Mouse (Mus musculus) myocyte (in vitro differentiated cells): ENCODE data around the gene Tspan11. TPM values are rescaled to one million over a fixed set of nuclear protein-coding genes. Genes with fewer than 3 reads are reported as not detected.
A peak's percentile ranks its signal among the peaks of the same experiment; 100 is the strongest.

ENCODE experiments used
- H3K27me3 ChIP-seq: one replicate; pipeline ENCODE4 v1.6.1; 2011; ENCODE audit not compliant: control insufficient read depth, insufficient read depth, insufficient read length
- H3K36me3 ChIP-seq: one replicate; pipeline ENCODE4 v1.6.1; 2011; ENCODE audit not compliant: control insufficient read depth, insufficient read depth
- H3K4me2 ChIP-seq: one replicate; pipeline ENCODE4 v1.6.1; 2011; ENCODE audit warnings: low read depth, control low read depth
- H3K4me3 ChIP-seq: one replicate; pipeline ENCODE4 v1.5.1; 2011; ENCODE audit warnings: mild to moderate bottlenecking, control low read depth, moderate library complexity
- H3K79me2 ChIP-seq: one replicate; pipeline ENCODE4 v1.6.1; 2011; ENCODE audit not compliant: control insufficient read depth, insufficient read depth
- H3ac ChIP-seq: one replicate; pipeline ENCODE4 v1.6.1; 2011; ENCODE audit not compliant: control insufficient read depth, insufficient read length
- CEBPB ChIP-seq: IDR thresholded peaks from 2 replicates; pipeline ENCODE4 v1.6.1; 2011; ENCODE audit warnings: mild to moderate bottlenecking, moderate library complexity; ENCODE audit not compliant: poor library complexity, insufficient read depth, severe bottlenecking
- E2F4 ChIP-seq: IDR thresholded peaks from one replicate; pipeline ENCODE4 v1.6.1; 2011; ENCODE audit warnings: mild to moderate bottlenecking, control low read depth, moderate library complexity; ENCODE audit not compliant: insufficient read depth
- MAX ChIP-seq: IDR thresholded peaks from one replicate; pipeline ENCODE4 v1.6.1; 2011; ENCODE audit warnings: low read depth, mild to moderate bottlenecking, control low read depth
- MYOD1 ChIP-seq, 3 experiments: IDR thresholded peaks; one replicate each; pipeline ENCODE4 v1.6.1; 2011; ENCODE audit warnings: control low read depth in 2 of 3, low read depth in 2 of 3, mild to moderate bottlenecking in 2 of 3, moderate library complexity in 1 of 3; ENCODE audit not compliant: insufficient read length in 2 of 3, control insufficient read depth in 1 of 3
- MYOG ChIP-seq, 3 experiments: IDR thresholded peaks; one replicate each; pipeline ENCODE4 v1.6.1; 2011; ENCODE audit warnings: control low read depth in 2 of 3, low read depth in 2 of 3, mild to moderate bottlenecking in 2 of 3; ENCODE audit not compliant: insufficient read length in 2 of 3, control insufficient read depth in 1 of 3, insufficient read depth in 1 of 3
- POLR2A ChIP-seq: IDR thresholded peaks from one replicate; pipeline ENCODE4 v1.6.1; 2011; ENCODE audit warnings: low read depth, mild to moderate bottlenecking, control low read depth, moderate library complexity; ENCODE audit not compliant: insufficient read length
- POLR2AphosphoS2 ChIP-seq: IDR thresholded peaks from one replicate; pipeline ENCODE4 v1.6.1; 2011; ENCODE audit warnings: low read depth, control low read depth; ENCODE audit not compliant: insufficient read length
- REST ChIP-seq: IDR thresholded peaks from one replicate; pipeline ENCODE4 v1.6.1; 2011; ENCODE audit warnings: mild to moderate bottlenecking, control low read depth, moderate library complexity; ENCODE audit not compliant: insufficient read depth, insufficient read length
- SRF ChIP-seq: IDR thresholded peaks from one replicate; pipeline ENCODE4 v1.6.1; 2011; ENCODE audit warnings: low read depth; ENCODE audit not compliant: control insufficient read depth, insufficient read length
- TCF12 ChIP-seq: IDR thresholded peaks from one replicate; pipeline ENCODE4 v1.6.1; 2011; ENCODE audit warnings: mild to moderate bottlenecking, control low read depth; ENCODE audit not compliant: poor library complexity, insufficient read depth, severe bottlenecking
- TCF3 ChIP-seq: IDR thresholded peaks from one replicate; pipeline ENCODE4 v1.6.1; 2011; ENCODE audit warnings: low read depth, control low read depth; ENCODE audit not compliant: insufficient read length
- USF1 ChIP-seq: IDR thresholded peaks from one replicate; pipeline ENCODE4 v1.6.1; 2011; ENCODE audit warnings: low read depth, mild to moderate bottlenecking, control low read depth, moderate library complexity
- polyA plus RNA-seq: library from polyadenylated mRNA; unstranded; fragments of >200 nt; fragmentation: generic; extraction: Trizol; gene quantifications from one replicate; pipeline ENCODE4 v1.2.1, GENCODE M21; 2012; ENCODE audit warnings: missing spikeins

Tspan11 gene
- polyA plus RNA-seq, 1 experiment, result 1.6 TPM

DNA sequence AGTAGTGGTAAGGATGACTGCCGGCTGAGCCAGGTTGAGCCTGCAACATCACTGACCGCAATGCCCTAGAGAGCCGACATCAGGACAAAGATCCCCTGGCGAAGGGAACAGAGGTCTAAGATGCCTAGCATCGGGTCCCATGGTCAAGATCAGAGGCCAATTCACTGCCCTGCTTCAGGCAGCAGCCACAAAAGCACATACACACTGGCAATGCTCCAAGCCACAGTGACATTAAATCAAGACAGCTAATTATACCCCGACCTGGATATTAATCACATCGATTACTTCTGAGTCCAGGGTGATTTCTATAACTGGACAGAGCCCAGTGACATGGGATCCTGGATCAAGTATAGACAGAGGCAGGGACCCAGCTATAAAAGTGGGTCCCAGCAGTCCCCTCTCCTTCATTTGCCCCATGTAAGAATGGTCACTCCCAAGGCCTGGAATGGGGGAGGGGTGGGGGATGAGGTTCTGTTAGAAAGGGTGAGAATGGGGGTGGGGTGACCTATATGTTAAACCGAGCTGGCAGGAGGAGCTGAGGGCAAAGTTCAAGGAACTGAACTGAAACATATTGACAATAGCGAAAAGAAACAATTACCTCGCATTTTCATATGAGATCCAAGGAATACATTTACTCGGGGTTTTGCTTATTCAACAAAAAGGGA lies 93.1 kb downstream of the Tspan11 start:
- Histone ChIP-seq H3K4me2 (no peak overlapping the region), H3K4me3 (no peak overlapping the region), H3K36me3 (no peaks in the 10 kb centered on the region), H3K79me2 (peaks cover 5% of the 10 kb centered on the region), H3K27me3 (no peaks in the 10 kb centered on the region), H3ac (no peak overlapping the region)
- TF ChIP-seq SRF (no peak), USF1 (no peak), CEBPB (no peak)

DNA sequence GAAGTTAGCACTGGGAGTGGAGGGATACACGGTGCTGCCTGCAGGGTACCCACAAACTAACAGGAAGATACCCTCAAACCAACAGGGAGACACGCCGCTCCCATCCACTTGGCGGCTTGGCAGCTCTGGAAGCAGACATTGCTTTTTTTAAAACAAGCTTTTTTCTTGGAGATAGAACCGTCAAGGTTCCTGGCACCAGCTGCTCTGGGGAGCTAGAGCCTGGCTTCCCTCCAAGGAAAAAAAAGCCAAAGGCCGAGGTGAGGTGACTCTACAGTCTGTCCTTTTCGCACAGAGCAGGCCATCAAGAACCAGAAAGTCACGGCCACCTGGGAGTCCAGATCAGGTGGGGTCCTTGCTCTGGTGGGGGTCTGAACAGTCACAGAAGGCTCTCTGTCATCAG lies 93.8 kb downstream of the Tspan11 start:
- H3K36me3 ChIP-seq, result no peaks in the 10 kb centered on the region
- no peak overlapping the region for H3K4me2 ChIP-seq
- H3ac ChIP-seq, result no peak overlapping the region
- peaks cover 5% of the 10 kb centered on the region for H3K79me2 ChIP-seq
- no peak overlapping the region for H3K4me3 ChIP-seq
- no peaks in the 10 kb centered on the region for H3K27me3 ChIP-seq
- TF ChIP-seq USF1 (no peak), MAX (no peak), CEBPB (no peak), REST (no peak), POLR2A (no peak), E2F4 (no peak), MYOG (IDR thresholded peaks at IDR 0.05; ENCODE audit: control insufficient read depth in 1 of 3, insufficient read depth in 1 of 3, insufficient read length in 2 of 3, low read depth in 2 of 3) (no peak), SRF (no peak), TCF3 (no peak), MYOD1 (IDR thresholded peaks at IDR 0.05; ENCODE audit: control insufficient read depth in 1 of 3, insufficient read length in 2 of 3, low read depth in 2 of 3) (no peak), POLR2AphosphoS2 (no peak), TCF12 (no peak)

DNA sequence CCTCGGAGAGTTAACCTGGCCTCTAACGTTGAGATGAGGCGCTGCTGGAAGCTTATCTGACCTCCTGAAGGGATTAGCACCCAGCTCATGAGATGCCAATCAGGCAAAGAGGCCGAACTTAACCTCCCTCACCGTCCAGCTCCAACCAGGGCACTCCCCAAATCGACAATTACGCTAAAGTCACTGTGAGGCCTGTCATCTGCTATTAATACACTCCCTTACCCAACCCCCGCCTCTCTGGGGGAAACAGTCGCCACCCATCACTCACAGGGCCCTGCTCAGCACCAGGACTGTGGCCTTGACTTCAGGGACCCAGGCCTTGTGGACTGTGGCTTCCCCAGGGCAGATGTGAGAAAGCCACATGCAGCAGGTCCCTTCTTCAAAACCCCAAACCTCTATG lies 99.0 kb downstream of the Tspan11 start:
- Histone ChIP-seq H3K4me2 (peak overlapping the region; percentile 6), H3K36me3 (no peaks in the 10 kb centered on the region)
- TF ChIP-seq SRF (no peak), MYOG (IDR thresholded peaks at IDR 0.05; ENCODE audit: control insufficient read depth in 1 of 3, insufficient read depth in 1 of 3, insufficient read length in 2 of 3, low read depth in 2 of 3) (peak in 1 of 3 experiments; percentile 67), MYOD1 (IDR thresholded peaks at IDR 0.05; ENCODE audit: control insufficient read depth in 1 of 3, insufficient read length in 2 of 3, low read depth in 2 of 3) (peak in 1 of 3 experiments; percentile 65), POLR2A (no peak)

DNA sequence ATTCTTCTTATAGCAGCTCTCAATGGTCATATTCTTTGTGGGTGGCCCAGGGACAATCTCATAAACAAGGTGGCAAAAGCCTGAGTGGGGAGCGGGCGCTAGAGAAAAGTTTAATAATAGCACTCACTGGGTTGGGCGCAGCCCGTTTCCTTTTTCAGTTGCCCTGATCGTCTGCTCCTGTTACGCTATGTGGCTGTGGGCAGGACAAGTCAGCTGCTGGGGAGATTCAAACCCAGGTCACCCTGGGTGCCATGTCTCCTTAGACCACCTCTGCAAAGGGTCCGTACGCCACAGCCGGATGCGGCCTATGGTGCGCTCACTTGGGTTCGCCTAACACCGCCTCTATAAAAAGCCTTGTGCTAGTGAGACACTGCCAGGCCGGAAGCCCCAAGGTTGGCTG lies 100.0 kb downstream of the Tspan11 start:
- no peaks in the 10 kb centered on the region for H3K79me2 ChIP-seq
- TF ChIP-seq MAX, result no peak
- no peak for TF ChIP-seq TCF12
- TF ChIP-seq POLR2AphosphoS2, result no peak
- no peak for TF ChIP-seq CEBPB
- peak in 1 of 3 experiments; percentile 68 for TF ChIP-seq MYOD1 (IDR thresholded peaks at IDR 0.05; ENCODE audit: control insufficient read depth in 1 of 3, insufficient read length in 2 of 3, low read depth in 2 of 3)
- TF ChIP-seq REST, result no peak
- TF ChIP-seq POLR2A, result no peak
- no peak for TF ChIP-seq TCF3
- TF ChIP-seq E2F4, result no peak
- peak in 1 of 3 experiments; percentile 33 for TF ChIP-seq MYOG (IDR thresholded peaks at IDR 0.05; ENCODE audit: control insufficient read depth in 1 of 3, insufficient read depth in 1 of 3, insufficient read length in 2 of 3, low read depth in 2 of 3)
- no peak for TF ChIP-seq USF1
- H3ac ChIP-seq, result no peak overlapping the region
- peak overlapping the region; percentile 30 for H3K4me2 ChIP-seq
- H3K27me3 ChIP-seq, result no peaks in the 10 kb centered on the region
- no peak overlapping the region for H3K4me3 ChIP-seq
- no peaks in the 10 kb centered on the region for H3K36me3 ChIP-seq

More for the DNA sequence above, 99.0 kb downstream of the Tspan11 start:
- H3ac ChIP-seq, result no peak overlapping the region
- no peaks in the 10 kb centered on the region for H3K79me2 ChIP-seq
- no peaks in the 10 kb centered on the region for H3K27me3 ChIP-seq
- H3K4me3 ChIP-seq, result no peak overlapping the region

DNA sequence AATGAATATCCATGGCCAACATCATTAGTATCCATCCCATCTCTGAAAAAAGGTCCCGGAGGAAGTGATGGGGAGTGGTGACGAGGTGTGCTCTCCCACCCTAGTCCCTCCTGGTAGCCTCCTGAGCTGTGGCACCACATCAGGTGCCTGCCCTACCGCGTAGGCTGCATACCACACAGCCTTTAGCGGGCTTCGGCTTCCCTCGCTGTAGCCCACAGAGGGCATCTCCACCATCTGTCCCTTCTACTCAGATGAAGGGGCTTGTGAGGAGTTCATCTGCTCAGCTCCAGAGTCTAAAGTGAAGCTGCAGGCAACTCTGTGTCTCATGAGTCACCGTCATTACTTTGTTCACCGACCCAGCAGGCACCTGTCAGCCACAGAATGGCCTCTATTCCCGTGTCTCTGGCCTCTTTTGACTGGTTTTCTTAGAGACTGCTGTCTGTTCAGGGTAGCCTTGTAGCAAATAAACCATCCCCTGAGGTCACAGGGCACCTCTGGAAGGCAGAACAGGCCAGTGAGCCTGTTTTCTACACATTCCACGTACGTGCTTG lies 101.6 kb downstream of the Tspan11 start:
- Histone ChIP-seq H3K79me2 (no peaks in the 10 kb centered on the region), H3ac (no peak overlapping the region), H3K4me3 (no peak overlapping the region), H3K36me3 (no peaks in the 10 kb centered on the region), H3K27me3 (no peaks in the 10 kb centered on the region), H3K4me2 (peak overlapping the region; percentile 53)
- TF ChIP-seq USF1 (no peak), MYOD1 (IDR thresholded peaks at IDR 0.05; ENCODE audit: control insufficient read depth in 1 of 3, insufficient read length in 2 of 3, low read depth in 2 of 3) (peak; percentile 24 to 59 (median 59)), MYOG (IDR thresholded peaks at IDR 0.05; ENCODE audit: control insufficient read depth in 1 of 3, insufficient read depth in 1 of 3, insufficient read length in 2 of 3, low read depth in 2 of 3) (peak in 2 of 3 experiments; percentile 52 to 72), TCF12 (peak; percentile 22)
